Mouse (Mus musculus): Measurements from ENCODE around the gene Ost4. TPM values are rescaled to one million over a fixed set of nuclear protein-coding genes. Genes with fewer than 3 reads are reported as not detected.

Gene Ost4
- total and polyA plus RNA-seq, 3 experiments = 160 to 191 (median 161) TPM

DNA sequence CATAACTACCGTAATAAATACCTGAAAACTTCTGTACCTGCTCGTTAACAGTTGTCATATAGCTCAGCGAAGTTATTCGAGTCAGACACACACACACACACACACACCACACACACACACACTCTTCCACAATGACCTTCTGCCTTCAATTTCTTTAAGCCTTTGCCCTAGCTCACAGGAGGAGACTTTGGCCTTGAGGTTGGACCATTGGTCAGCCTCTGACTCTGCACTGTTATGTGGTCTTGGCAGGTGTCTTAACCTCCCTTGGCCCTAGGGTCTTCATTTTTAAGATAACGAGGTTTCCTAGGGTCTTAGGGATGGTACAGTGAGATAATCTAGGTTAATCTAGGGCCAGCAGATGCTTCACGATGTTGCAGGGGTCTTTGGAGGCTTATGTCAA is 36.8 kb upstream of the Ost4 start:
- Histone ChIP-seq H3K79me2 (replicated peaks; ENCODE audit: control insufficient read depth, insufficient read depth, low read length) (no peaks in the 10 kb centered on the region), H3K4me1 (ENCODE audit: control insufficient read depth, insufficient read depth, low read length) (peaks cover 1% of the 10 kb centered on the region), H3K4me3 (no peak overlapping the region), H3K27me3 (ENCODE audit: control insufficient read depth, insufficient read depth, low read length) (no peaks in the 10 kb centered on the region), H3K27ac (no peak overlapping the region), H3K9ac (ENCODE audit: low read depth, low read length) (no peak overlapping the region), H3K36me3 (ENCODE audit: control insufficient read depth, insufficient read depth, low read length) (no peaks in the 10 kb centered on the region)
- intact Hi-C loops (cut with DNase I) = loop anchor here (1.0 kb wide), 1 partner anchor 26 kb away; no protein-coding TSS in a partner anchor
- no peak for DNase-seq
- TF ChIP-seq CTCF (IDR thresholded peaks at IDR 0.05) (no peak), POLR2A (IDR thresholded peaks at IDR 0.05; ENCODE audit: insufficient read depth, low read depth, low read length) (no peak), EP300 (IDR thresholded peaks at IDR 0.05; ENCODE audit: insufficient read depth, low read depth, low read length) (no peak)
- 92% methylated on average over 6 of the region's 6 CpGs for WGBS

DNA sequence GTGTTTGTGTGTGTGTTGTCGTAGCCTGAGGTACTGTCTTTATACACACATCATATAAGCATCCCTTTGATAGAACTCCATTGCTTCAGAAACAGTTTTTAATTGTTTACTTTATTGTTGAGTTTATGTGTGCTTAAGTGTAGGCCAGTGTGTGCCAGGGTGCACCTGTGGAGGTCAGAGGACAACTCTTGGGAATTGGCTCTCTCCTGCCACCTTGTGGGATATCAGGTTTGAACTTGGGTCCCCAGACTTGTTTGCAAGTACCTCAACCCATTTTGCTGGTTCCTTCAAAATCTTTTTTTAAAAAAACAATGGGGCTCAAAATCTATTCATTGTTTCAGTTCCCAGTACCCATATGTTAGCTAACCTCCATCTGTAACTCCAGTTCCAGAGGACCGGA is 35.4 kb upstream of the Ost4 start:
- H3K36me3 ChIP-seq (ENCODE audit: control insufficient read depth, insufficient read depth, low read length) = no peaks in the 10 kb centered on the region
- H3K4me3 ChIP-seq = no peak overlapping the region
- no peak overlapping the region for H3K27ac ChIP-seq
- H3K79me2 ChIP-seq (replicated peaks; ENCODE audit: control insufficient read depth, insufficient read depth, low read length) = no peaks in the 10 kb centered on the region
- no peak for DNase-seq
- TF ChIP-seq CTCF (IDR thresholded peaks at IDR 0.05) (peak; percentile 65), POLR2A (IDR thresholded peaks at IDR 0.05; ENCODE audit: insufficient read depth, low read depth, low read length) (no peak)
- WGBS = 96% methylated on average over 2 of the region's 2 CpGs
- no peaks in the 10 kb centered on the region for H3K27me3 ChIP-seq (ENCODE audit: control insufficient read depth, insufficient read depth, low read length)
- H3K4me1 ChIP-seq (ENCODE audit: control insufficient read depth, insufficient read depth, low read length) = peaks cover 1% of the 10 kb centered on the region
- H3K9ac ChIP-seq (ENCODE audit: low read depth, low read length) = no peak overlapping the region
- intact Hi-C loops (cut with DNase I) = no loop called here

DNA sequence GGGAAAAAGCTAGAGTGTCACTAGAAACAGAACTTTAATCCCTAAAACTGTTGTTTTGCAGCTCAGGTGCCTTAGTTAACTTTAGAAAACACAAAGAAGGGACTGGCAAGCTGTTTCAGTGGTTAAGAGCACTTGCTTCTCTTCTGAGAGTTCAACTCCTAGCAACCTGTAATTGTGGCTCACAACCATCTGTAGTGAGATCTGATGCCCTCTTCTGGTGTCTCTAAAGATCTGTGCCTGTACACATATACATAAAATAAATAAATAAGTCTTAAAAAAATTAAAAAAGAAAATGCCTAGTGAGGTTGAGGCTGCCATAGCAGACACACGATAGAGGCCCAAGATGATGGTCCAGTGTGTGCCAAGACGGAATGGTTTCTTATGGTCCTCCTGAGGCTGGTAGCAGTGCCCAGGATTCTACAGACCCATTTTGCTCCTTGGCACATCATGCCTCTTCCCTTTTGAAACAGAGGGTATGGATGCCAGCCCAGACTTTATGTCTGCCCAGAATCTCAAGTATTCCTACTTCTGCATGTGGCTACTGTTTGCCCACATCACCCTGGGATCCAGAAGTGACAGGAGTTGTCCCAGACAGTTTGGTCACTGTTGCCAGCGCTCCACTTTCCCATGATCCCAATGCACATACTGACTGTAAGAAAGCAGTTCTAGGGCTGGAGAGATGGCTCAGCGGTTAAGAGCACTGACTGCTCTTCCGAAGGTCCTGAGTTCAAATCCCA is 27.3 kb upstream of the Ost4 start:
- no peak overlapping the region for H3K4me3 ChIP-seq
- H3K9ac ChIP-seq (ENCODE audit: low read depth, low read length) = no peak overlapping the region
- no peaks in the 10 kb centered on the region for H3K36me3 ChIP-seq (ENCODE audit: control insufficient read depth, insufficient read depth, low read length)
- no peak overlapping the region for H3K27ac ChIP-seq
- no peaks in the 10 kb centered on the region for H3K79me2 ChIP-seq (replicated peaks; ENCODE audit: control insufficient read depth, insufficient read depth, low read length)
- H3K27me3 ChIP-seq (ENCODE audit: control insufficient read depth, insufficient read depth, low read length) = no peaks in the 10 kb centered on the region
- TF ChIP-seq CTCF (IDR thresholded peaks at IDR 0.05) (peak; percentile 44), POLR2A (IDR thresholded peaks at IDR 0.05; ENCODE audit: insufficient read depth, low read depth, low read length) (no peak)
- intact Hi-C loops (cut with DNase I) = loop anchor here (5.0 kb wide), 1 partner anchor 128 kb away; no protein-coding TSS in a partner anchor
- WGBS = 90% methylated on average over 5 of the region's 5 CpGs
- no peak for DNase-seq
- H3K4me1 ChIP-seq (ENCODE audit: control insufficient read depth, insufficient read depth, low read length) = peaks cover 1% of the 10 kb centered on the region; the same call in 1 of the 2 replicates

DNA sequence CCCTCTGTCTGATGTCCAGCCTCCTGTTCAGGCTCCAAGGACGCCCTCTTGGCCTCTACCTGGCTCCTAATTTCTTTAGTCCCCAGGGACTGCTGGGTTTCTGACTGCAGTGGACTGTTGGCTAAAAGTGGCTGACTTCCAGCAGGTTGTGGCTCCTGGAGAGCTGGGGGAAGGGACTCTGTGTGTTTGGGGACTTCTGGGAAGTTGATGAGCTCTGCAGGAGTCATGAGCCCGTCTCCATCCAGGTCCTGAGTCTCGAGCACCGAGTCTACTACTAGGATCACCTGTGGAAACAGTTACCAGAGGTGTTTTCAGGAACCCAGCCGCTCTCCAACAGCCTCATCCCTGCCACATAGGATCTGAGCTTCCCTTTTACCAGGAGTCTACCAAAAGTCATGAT is 26.1 kb upstream of the Ost4 start:
- intact Hi-C loops (cut with DNase I) = loop anchor here (5.0 kb wide), 1 partner anchor 126 kb away; no protein-coding TSS in a partner anchor
- no peaks in the 10 kb centered on the region for H3K79me2 ChIP-seq (replicated peaks; ENCODE audit: control insufficient read depth, insufficient read depth, low read length)
- TF ChIP-seq POLR2A (IDR thresholded peaks at IDR 0.05; ENCODE audit: insufficient read depth, low read depth, low read length) (no peak), EP300 (IDR thresholded peaks at IDR 0.05; ENCODE audit: insufficient read depth, low read depth, low read length) (no peak), CTCF (IDR thresholded peaks at IDR 0.05) (no peak)
- H3K27me3 ChIP-seq (ENCODE audit: control insufficient read depth, insufficient read depth, low read length) = no peaks in the 10 kb centered on the region
- no peak overlapping the region for H3K9ac ChIP-seq (ENCODE audit: low read depth, low read length)
- 62% methylated on average over 5 of the region's 5 CpGs for WGBS
- H3K4me1 ChIP-seq (ENCODE audit: control insufficient read depth, insufficient read depth, low read length) = peaks cover 1% of the 10 kb centered on the region; the same call in 1 of the 2 replicates
- no peak overlapping the region for H3K27ac ChIP-seq
- no peaks in the 10 kb centered on the region for H3K36me3 ChIP-seq (ENCODE audit: control insufficient read depth, insufficient read depth, low read length)
- no peak overlapping the region for H3K4me3 ChIP-seq
- no peak for DNase-seq

DNA sequence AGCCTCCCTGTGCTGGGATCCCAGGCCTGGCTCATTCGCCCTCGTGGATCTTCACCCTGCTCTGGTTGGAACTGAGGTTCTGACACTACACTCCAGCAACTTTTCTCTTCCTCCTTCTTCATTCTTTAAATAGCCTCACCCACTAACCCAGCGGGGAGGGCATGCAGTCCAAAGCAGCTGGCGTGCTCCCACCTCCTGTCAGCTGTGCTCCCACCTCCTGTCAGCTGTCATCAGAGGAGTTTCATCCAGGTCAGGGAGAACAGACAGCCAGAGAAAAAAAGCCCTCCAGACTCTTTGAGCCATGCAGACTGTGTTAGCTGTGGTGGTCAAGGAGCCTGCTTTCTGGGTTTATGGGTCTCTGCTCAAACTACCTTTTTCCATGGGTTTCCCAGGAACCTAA is 23.8 kb upstream of the Ost4 start:
- intact Hi-C loops (cut with DNase I) = loop anchor here (5.0 kb wide), 1 partner anchor 124 kb away; no protein-coding TSS in a partner anchor
- H3K9ac ChIP-seq (ENCODE audit: low read depth, low read length) = no peak overlapping the region
- no peaks in the 10 kb centered on the region for H3K36me3 ChIP-seq (ENCODE audit: control insufficient read depth, insufficient read depth, low read length)
- no peaks in the 10 kb centered on the region for H3K79me2 ChIP-seq (replicated peaks; ENCODE audit: control insufficient read depth, insufficient read depth, low read length)
- no peaks in the 10 kb centered on the region for H3K27me3 ChIP-seq (ENCODE audit: control insufficient read depth, insufficient read depth, low read length)
- 58% methylated on average over 4 of the region's 4 CpGs for WGBS
- no peak overlapping the region for H3K27ac ChIP-seq
- H3K4me1 ChIP-seq (ENCODE audit: control insufficient read depth, insufficient read depth, low read length) = peaks cover 1% of the 10 kb centered on the region; the same call in 1 of the 2 replicates
- DNase-seq = no peak
- no peak overlapping the region for H3K4me3 ChIP-seq
- TF ChIP-seq EP300 (IDR thresholded peaks at IDR 0.05; ENCODE audit: insufficient read depth, low read depth, low read length) (no peak), POLR2A (IDR thresholded peaks at IDR 0.05; ENCODE audit: insufficient read depth, low read depth, low read length) (no peak), CTCF (IDR thresholded peaks at IDR 0.05) (no peak)

- 72% methylated on average over 6 of the region's 6 CpGs for WGBS
- Histone ChIP-seq H3K4me1 (ENCODE audit: control insufficient read depth, insufficient read depth, low read length) (peaks cover 1% of the 10 kb centered on the region; the same call in 1 of the 2 replicates), H3K27me3 (ENCODE audit: control insufficient read depth, insufficient read depth, low read length) (no peaks in the 10 kb centered on the region), H3K9ac (ENCODE audit: low read depth, low read length) (no peak overlapping the region), H3K79me2 (replicated peaks; ENCODE audit: control insufficient read depth, insufficient read depth, low read length) (no peaks in the 10 kb centered on the region), H3K27ac (no peak overlapping the region), H3K36me3 (ENCODE audit: control insufficient read depth, insufficient read depth, low read length) (no peaks in the 10 kb centered on the region), H3K4me3 (no peak overlapping the region)
- intact Hi-C loops (cut with DNase I) = loop anchor here (1.0 to 5.0 kb wide), 3 partner anchors 67 to 124 kb away; no protein-coding TSS in a partner anchor
- no peak for DNase-seq
- TF ChIP-seq POLR2A (IDR thresholded peaks at IDR 0.05; ENCODE audit: insufficient read depth, low read depth, low read length) (no peak), CTCF (IDR thresholded peaks at IDR 0.05) (no peak), EP300 (IDR thresholded peaks at IDR 0.05; ENCODE audit: insufficient read depth, low read depth, low read length) (no peak)
Observed at GRCm38 (mm10) chr5:30930846-30931245, 23.3 kb upstream of the Ost4 start.

Measured in heart, adult 2 months (tissue).